Mouse (Mus musculus): Measurements from ENCODE around the gene Asic2.

The Asic2 gene

DNA sequence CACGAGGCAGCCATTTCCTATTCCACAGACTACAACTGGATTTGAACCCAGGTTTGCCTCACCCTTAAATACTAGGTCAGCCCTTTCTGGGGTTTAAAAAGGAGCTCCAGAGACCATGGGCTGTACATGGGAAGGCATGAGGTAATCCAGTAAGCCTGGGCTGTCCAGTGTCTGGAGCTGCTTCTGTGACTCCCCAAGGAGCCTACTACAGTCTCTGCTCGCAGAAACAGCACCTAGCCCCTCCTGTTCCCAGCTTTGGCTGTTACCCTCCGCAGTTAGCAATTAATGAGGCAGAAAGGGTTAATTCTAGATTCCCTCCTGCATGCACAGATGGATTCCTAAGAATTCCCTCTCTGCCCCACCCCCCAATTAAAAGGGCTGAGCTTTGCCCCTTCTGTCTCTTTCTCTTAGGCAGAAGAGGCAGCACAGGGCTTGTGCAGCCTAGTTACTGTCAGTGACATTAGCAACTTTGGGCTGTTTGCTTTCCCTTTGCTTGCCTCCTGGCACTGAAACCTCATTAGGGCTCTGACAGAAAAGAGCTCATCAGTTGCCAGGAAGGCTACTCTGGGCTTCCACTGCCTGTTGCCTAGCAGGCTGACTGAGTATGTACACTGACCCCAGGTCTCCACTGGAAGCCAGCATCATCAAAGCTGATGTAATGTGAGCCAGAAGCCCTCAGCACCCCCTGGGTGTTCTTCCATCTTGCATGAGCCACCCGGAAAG, 107.8 kb downstream of the Asic2 start, which contains the start of gene 5530401A14Rik:
TSS of gene 5530401A14Rik (plus strand) at position 424 of the 723 bp plus-strand sequence.
- in situ Hi-C loops (cut with MboI; ENCODE audit: unreplicated experiment in 2 of 2) = no loop called here

DNA sequence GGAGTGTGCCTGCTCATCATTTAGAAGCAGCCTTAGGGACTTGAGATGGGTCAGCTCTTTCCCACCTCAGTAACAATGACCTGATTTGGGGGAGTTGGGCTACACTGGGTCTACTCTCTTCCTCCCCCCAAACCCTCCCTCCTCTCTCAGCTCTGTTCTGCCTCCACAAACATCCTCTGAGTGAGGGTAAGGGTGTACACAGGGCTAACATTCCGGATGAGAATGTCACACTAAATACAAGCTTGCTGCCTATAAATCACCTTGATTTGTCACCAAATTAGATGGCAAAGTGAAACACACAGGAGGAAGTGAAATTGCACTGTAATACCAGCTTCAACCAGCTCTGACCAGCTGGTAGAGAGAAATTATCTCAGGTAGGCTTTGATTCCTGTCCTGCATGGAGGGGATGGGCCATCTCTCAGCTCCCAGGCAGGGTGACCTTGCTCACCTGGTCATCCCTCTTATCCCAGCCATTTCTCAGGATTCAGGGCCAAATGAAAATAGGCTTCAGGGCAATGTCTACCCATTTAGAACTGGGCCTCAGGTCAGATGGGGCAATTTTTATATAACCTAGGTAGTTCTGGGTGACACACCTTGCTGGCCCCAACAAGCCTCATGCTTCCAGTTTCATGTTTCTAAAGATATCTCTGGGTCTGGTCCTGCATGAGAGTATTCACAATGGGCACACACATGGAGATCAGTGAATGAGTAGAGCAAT, 120.3 kb downstream of the Asic2 start:
- in situ Hi-C loops (cut with MboI; ENCODE audit: unreplicated experiment in 2 of 2) = no loop called here

DNA sequence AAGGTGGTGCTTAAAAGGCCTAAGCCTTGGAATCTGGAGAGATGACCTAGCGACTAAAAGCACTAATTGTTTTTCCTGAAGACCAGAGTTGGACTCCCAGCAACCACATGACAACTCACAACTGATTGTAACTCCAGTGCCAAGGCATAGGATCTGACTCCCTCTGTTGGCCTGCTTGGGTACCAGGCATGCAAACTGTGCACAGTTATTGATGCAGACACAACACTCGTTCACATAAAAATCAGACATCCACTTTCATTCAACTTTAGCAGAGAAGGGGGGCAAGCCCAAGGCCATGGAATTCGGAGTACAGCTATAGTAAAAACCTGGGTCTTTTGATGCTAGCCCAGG, 122.6 kb downstream of the Asic2 start:
- in situ Hi-C loops (cut with MboI; ENCODE audit: unreplicated experiment in 2 of 2) = no loop called here

DNA sequence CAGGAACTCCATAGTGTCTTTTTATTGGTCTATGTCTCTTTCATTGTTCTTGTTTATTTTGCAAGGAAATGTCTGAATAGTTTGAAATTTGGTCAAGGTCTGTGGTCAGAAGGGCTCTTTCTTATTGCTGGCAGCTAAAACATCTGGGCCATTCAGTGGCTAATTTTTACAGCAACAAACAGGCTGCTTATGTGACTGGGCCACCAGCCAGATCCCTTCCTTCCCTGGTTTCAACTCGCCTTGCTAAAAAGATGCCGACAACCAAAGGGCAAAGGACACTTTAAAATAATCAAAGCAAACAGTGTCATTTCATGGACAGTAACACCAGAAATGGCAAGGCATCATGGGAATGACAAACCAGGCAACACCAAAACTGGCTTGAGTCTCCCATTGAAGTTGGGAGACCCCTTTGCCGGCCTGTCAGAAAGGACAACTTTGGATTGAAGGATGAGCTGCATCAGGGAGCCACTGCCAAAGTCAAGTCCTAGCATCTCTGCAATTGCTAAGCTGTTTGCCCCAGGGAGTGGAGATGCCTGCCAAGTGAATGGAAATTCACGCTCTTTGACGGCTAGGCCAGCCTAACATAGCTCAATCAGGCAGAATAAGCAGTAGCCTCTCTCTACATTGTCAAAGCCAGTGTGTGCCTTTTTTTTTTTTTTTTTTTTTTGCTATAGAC, 123.1 kb downstream of the Asic2 start:
- in situ Hi-C loops (cut with MboI; ENCODE audit: unreplicated experiment in 2 of 2) = no loop called here

DNA sequence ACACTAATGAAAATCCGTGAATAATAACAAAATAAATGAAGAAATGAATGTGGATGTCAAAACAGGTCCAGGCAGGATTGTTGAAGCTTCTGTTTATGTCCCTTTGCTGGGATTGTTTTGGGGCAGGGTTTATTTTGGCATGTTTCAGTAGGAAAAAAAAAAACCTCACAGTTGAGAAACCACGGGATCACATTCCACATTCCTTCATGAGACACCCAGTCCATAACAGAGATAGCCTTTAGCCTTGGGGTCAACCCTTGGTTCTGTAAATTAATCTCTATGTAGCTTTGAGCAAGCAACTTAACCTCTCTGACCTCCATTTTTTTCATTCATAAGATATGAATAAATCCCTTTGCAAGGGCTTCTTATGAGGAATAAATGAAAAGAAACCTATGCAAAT, 127.3 kb downstream of the Asic2 start:
- in situ Hi-C loops (cut with MboI; ENCODE audit: unreplicated experiment in 2 of 2) = no loop called here

DNA sequence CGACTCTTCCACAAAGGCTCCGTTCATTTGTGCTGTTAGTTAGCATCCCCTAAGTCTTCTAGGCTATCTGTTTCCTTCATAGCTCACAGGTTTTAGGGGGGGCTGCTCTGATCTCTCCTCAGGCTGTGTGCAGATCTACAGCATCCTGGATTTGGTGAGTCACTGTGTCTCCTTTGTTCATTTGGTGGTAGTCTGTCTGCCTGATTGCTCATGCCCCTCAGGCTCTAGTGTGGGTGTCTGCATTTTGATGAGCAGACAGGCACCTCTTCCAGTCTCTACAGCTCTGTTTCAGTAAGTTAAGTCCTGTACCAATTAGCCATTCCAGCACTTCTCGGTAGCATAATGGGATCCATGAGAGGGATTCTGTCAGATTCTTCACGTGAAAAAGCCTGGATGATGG, 129.8 kb downstream of the Asic2 start:
- in situ Hi-C loops (cut with MboI; ENCODE audit: unreplicated experiment in 2 of 2) = no loop called here

DNA sequence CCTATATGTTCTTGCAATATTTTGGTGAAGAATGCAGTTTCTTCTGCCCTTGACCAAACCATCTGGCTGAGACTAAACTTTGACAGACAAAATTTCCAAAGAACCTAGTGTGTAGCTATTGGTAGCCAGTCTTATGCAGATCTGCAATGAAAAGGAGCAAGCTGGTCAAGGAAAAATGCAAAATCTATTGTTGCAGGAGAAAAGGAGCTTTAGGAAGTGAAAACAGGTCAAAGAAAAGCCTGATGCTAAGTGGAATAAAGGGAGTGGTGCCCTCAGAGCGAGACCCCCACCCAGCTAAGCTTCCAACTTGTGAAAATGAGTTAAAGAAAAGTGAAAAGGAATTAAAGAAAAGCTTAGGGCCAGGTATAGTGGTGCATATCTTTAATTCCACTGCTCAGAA, 135.9 kb downstream of the Asic2 start:
- in situ Hi-C loops (cut with MboI; ENCODE audit: unreplicated experiment in 2 of 2) = no loop called here

DNA sequence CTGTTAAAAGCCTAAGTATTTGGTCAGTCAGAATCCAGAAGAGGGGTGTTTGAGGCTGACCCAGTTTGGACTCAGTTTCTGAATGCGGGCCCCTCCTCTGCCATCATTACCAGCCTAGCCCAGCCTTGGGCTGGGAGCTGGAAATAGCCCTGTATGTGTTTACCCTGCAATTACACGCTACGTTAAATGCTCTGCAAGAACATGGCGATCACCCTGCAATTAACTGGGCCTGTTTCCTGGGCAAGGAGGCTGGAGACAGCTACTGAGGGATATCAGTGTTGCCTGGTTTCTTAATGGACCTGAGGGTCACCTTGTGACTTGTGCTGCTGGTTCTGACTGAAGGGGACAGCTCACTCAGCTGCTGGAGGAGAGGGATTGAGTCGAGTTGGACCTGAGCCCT, 151.7 kb downstream of the Asic2 start:
- in situ Hi-C loops (cut with MboI; ENCODE audit: unreplicated experiment in 2 of 2) = no loop called here

DNA sequence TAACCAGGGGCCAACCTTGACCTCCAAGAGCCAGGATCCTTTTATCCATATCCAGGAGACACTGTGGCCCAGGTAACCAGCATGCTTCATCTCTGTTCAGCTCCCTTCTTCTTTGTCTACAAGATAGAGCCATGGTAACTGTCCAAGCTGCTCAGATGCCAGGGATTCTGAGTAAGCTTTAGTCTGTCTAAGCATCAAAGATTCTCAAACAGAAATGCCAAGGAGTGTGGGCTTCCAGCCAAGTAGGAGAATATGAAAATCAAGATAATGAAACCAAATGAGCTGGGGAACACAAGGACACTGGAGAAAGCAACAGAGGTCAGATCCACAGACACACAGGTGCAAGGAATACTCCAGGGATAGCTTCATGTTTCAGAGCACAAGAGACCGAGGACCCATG, 153.4 kb downstream of the Asic2 start:
- in situ Hi-C loops (cut with MboI; ENCODE audit: unreplicated experiment in 2 of 2) = no loop called here

DNA sequence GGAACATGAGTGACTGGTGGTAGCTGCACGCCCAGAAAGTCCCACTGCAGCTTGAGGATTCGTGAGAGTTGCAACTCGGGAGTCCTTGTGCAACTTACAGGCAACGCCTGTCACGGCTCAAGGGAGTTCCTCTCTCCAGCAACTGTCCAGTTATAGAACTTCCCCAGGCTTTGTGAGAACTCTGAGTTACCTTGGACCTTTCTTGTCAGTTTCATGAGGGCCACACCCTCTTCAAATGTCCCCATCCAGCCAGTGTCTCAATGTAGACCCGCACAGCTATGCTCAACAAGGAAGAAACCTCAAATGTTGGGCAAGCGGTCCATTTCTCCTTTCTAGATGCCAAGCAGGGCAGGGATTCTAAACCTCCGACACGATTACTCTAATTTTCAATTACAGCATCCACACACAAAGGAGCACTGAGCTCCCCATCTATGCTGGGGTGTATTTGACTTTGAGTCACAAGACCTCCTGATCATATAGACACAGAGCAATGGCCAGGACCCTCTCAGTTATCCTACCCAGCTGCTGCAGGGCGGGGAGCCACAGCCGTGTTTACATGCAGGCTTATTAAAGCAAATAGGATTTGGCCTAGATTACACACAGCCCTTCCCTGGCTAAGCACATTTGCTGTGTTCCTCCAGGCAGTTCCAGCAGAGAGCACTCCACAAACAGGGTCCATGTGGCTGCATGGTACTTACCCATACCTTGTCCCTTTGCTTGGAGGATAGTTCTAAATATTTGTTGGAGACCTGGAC, 161.2 kb downstream of the Asic2 start:
- in situ Hi-C loops (cut with MboI; ENCODE audit: unreplicated experiment in 2 of 2) = no loop called here

DNA sequence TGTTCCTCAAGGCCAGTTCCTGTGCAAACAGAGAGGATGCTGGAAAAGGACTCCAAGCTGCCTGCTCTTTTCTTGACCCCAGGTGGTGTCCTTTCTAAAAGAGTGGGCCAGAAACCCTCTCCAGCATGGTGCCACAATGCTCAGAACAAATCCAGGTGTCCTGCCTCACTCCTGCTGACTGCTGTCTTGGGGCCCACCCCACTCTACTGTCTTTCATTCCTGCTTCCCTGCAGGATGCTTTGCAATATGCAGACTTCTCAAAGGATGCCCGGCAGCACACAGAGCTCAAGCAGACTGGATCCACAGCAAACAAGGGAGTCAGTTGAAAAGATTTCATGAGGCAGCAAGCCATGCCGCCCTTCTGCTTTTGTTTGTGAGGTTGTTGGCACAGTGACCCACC, 164.7 kb downstream of the Asic2 start:
- in situ Hi-C loops (cut with MboI; ENCODE audit: unreplicated experiment in 2 of 2) = no loop called here

DNA sequence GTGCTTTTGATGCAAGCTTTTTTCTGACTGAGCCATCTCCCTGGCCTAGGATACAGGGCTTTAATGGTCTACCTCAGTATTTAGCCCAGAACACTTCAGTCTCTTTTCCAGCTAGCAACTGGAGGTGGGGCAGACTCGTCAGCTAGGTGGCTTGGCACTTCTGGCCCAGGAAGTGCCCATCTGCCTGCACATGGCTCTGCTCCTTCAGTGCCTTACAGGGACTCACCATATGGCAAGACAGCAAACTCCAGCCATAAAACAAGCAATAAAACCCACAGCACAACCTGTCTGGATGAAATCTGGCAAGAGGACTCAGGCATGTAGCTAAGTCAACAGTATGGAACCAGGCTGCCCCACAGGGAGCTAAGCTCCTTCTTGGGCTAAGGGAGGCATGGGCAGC, 165.6 kb downstream of the Asic2 start:
- in situ Hi-C loops (cut with MboI; ENCODE audit: unreplicated experiment in 2 of 2) = no loop called here

DNA sequence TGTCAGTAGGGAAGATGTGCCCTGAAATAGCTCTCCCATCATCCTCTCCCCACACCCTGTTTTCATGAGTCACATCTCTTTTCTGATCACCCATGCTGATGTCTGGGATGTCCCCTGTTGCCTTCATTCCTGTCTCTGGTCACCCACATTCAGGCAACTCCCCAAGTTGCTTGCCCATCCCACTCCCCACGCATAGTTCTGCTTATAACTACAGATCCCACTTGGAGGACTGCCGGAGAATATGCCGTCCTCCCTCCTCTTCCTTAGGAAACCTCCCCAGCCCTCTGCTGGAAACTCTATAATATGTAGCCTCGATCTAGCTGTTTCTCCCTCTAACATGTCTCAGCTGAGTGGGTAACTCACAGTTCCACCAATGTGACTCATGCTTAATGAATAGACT, 167.4 kb downstream of the Asic2 start:
- in situ Hi-C loops (cut with MboI; ENCODE audit: unreplicated experiment in 2 of 2) = no loop called here

DNA sequence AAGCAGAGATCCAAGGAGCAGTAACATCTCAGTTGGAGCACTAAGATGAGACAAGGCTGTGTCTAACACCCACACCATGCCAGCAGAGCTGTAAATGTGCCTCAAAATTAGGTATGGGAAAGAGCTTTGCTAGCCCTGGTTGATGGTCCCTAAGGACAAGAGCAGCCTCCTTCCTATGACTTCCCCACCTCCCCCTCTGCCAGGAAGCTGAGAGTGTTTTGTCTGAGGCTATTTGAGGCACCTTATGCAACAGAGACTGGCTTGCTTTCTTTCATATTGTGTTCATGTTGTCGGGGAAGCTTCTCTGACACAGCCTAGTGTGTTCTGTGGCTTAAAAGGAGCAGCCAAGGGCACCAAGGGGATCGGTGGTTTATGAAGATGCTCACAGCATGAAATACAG, 174.7 kb downstream of the Asic2 start:
- in situ Hi-C loops (cut with MboI; ENCODE audit: unreplicated experiment in 2 of 2) = no loop called here

DNA sequence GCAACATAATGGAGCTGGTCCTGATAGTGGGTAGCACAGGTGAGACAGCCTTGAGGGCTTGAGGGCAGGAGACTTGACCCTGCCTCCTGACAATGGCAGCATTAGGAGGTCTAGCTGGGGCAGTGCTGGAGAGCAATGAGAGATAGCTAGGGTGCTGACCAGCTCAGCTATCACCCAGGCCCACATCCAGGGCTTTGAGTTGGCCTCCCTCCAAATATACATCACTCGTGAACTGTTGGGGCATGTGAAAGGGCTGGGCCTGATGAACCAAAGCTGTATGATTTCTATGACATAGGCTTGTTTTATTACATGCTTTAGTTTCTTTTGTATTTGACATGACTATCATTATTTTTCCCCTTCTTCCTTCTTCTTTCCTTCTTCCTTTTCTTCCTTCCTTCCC, 176.7 kb downstream of the Asic2 start:
- in situ Hi-C loops (cut with MboI; ENCODE audit: unreplicated experiment in 2 of 2) = no loop called here

DNA sequence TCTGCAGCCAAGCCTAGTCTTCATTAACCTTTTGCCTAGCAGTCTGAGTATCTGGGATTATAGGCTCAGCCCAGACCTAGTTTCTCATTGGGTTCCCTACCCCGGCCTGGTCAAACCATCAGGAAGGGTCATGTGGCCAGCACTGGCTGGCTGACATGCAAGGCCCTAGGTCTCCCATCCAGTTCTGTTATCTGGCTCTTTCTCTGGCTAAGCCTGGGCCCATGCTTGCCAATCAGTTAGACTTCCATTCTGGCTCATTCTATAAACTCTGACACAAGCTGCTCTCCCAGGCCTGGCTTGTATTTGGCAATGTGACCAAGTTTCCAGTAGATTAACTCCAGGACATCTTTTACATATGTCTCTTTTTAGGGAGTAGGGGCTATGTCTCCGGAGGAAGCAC, 187.7 kb downstream of the Asic2 start:
- in situ Hi-C loops (cut with MboI; ENCODE audit: unreplicated experiment in 2 of 2) = no loop called here

DNA sequence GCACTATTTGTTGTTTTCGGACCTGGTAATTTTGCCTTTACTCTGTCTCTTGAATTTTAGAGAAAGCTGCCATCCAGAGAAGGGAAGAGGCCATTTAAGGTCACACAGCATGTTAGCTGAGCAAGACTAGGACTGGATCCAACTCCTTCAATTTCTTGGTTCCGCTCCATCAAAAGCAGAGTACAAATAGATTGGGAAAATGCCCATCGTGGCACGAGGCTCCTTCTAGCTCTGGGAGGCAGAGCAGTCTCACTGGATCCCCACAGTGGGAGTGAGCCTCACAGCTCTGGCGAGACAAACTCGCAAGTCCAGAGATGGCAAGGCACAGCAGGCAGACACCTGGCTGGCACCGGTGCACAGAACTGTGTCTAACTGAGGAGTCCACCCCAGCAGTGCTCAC, 188.4 kb downstream of the Asic2 start:
- in situ Hi-C loops (cut with MboI; ENCODE audit: unreplicated experiment in 2 of 2) = no loop called here

DNA sequence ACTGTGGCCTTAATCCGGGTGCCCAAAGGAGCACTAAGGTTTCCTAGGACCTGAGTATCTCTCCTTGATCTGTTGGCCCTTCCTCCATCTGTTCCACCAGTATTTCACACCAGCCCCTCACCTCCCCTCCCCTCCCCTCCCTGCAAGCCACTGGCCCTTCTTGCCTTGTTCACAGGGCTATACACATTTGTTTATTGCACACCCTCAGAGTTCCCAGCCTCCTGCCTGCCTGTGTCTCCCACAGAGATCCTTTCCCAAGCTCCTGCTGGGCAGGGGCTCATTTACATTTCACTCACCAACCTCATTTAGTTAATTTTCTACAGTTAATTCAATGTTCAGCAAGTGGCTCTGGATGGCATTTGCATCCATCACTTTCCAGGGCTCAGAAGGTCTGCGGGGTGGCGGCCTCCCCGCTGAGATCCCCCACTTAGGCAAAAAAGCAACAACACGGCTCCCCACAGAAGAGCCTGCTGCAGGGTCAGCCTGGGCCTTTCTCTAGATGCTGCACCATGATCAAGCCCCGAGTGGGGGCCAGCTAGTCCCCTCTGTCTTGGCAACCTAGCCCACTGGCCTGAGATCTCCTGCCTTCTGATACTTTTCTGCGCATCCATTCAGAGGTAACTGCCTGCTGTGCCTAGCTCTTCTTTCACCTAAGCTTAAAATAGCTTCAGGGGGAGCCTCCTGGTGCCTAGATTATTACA, 196.9 kb downstream of the Asic2 start:
- in situ Hi-C loops (cut with MboI; ENCODE audit: unreplicated experiment in 2 of 2) = no loop called here

DNA sequence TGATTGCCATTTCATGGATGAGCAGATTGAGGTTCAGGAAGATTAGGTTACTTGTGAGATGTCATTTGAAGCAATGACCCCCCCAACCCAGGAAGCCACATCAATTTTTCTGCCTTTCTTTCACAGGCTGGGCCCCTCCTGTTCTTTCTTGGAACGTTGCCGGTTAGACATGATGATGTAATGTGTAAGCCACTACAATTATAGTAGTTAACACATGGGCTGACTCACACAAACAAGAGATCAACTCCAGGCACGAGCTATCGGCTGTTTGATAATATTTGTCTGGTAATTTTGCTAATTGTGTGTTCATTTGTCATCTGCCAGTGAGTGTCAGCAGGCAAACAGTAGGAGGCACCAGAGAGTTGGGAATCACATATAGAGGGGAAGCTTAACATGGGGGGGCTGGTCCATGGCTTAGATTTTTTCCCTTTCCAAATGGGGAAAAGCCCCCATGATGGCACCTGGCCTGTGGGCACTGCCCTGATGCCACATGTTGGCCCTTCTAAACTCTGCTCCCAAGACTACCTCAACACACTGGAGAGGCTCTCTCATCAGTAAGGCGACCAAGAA, 198.5 kb downstream of the Asic2 start:
- in situ Hi-C loops (cut with MboI; ENCODE audit: unreplicated experiment in 2 of 2) = no loop called here

DNA sequence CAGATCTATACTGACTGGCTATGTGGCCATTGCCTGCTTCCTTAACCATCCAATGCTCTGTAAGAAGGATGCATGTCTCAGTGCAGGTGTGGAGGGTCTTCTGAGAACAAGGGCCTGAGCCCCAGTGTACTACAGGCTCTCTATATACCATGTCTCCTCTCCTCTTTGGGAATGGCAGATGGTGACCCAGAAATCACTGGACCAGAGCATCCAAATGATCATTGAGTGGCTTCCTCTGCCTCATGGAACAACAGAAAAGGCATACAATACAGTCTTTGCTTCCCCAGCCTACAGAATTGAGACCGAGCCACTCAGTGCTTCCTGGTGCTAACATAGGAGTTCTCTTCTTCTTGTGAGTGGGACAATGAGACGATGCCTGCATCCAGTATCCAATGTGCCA, 200.0 kb downstream of the Asic2 start:
- in situ Hi-C loops (cut with MboI; ENCODE audit: unreplicated experiment in 2 of 2) = no loop called here

All from v-Abl transformed pro-B cells (cell line).